Mouse (Mus musculus): ENCODE measurements around the gene Atp10a. TPM values are rescaled to one million over a fixed set of nuclear protein-coding genes. Genes with fewer than 3 reads are reported as not detected.
A peak's percentile ranks its signal among the peaks of the same experiment; 100 is the strongest.
"Not testable (repeated sequence)": the region's sequence is repeated elsewhere in the genome, so short reads cannot be mapped to it uniquely, and the experiment has no call there.

The Atp10a gene
- polyA plus RNA-seq, 1 experiment from 2014 or later = 1.5 TPM

DNA sequence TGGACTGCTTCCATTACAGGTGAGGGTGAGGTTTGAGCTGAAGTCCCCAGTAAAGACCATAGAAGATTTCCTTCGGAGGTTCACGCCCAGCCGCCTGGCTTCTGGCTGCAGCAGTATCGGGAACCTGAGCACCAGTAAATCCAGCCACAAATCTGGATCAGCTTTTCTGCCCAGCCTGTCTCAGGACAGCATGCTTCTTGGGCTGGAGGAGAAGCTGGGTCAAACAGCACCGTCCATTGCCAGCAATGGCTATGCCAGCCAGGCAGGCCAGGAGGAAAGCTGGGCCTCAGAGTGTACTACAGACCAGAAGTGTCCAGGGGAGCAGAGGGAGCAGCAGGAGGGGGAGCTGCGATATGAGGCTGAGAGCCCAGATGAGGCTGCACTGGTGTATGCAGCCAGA lies 141.3 kb downstream of the Atp10a start:
- peaks cover 15% of the 10 kb centered on the region for H3K4me1 ChIP-seq (replicated peaks)
- 91% methylated on average over 6 of the region's 6 CpGs for WGBS

DNA sequence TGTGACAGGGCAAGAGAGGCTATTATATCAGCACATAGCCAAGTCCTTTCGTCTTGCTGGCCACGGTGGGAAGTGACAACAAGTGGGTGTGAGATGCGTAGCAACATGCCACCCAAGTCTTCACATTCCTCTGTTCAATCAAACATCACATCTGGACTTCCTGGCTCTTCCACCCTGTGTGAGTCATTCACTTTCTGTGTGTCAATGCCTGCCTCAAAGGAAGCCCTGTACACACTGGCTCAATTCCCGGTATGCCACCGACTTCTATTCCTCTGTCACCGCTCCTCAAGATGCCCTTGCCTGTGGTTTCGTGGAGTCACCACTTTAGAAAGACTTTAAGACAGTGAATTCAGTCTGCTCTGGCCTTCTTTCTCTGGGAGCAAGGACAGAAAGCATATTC lies 144.9 kb downstream of the Atp10a start:
- H3K9me3 ChIP-seq (replicated peaks) = no peaks in the 10 kb centered on the region
- ATAC-seq (replicated peaks; ENCODE audit: insufficient number of reproducible peaks, insufficient read depth, low FRiP score, low read depth) = no peak
- H3K4me3 ChIP-seq = no peak overlapping the region
- H3K27me3 ChIP-seq = no peaks in the 10 kb centered on the region
- H3K27ac ChIP-seq = no peak overlapping the region
- H3K4me1 ChIP-seq (replicated peaks) = peaks cover 15% of the 10 kb centered on the region
- WGBS = 41% methylated on average over 7 of the region's 7 CpGs
- no peaks in the 10 kb centered on the region for H3K36me3 ChIP-seq
- no peak overlapping the region for H3K9ac ChIP-seq
- no peak overlapping the region for H3K4me2 ChIP-seq

More for the DNA sequence above, 141.3 kb downstream of the Atp10a start:
- Histone ChIP-seq H3K4me2 (no peak overlapping the region), H3K4me3 (no peak overlapping the region), H3K9me3 (replicated peaks) (no peaks in the 10 kb centered on the region), H3K27ac (no peak overlapping the region), H3K36me3 (no peaks in the 10 kb centered on the region), H3K27me3 (no peaks in the 10 kb centered on the region), H3K9ac (no peak overlapping the region)
- ATAC-seq (replicated peaks; ENCODE audit: insufficient number of reproducible peaks, insufficient read depth, low FRiP score, low read depth) = no peak

DNA sequence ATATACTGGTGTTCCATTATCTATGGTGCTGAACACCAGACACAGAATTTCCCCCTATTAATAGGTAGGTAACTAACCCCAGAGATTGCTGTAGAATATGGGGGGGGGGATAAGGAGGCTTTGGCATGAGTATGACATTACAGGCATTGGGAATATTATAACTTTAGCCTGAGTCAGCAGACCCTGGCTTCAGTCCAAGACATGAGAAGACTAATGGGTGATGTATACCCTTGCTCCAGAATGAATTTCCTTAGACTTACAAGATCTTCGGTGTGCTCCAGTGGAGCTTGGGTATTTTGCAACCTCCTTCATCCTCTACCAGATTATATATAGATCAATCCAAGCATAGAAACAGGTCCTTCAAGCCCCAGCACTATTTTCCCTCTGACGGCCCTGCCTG lies 145.8 kb downstream of the Atp10a start:
- Histone ChIP-seq H3K27me3 (no peaks in the 10 kb centered on the region), H3K36me3 (no peaks in the 10 kb centered on the region), H3K9ac (no peak overlapping the region), H3K4me1 (replicated peaks) (peaks cover 15% of the 10 kb centered on the region), H3K4me2 (no peak overlapping the region), H3K27ac (no peak overlapping the region), H3K9me3 (replicated peaks) (no peaks in the 10 kb centered on the region), H3K4me3 (no peak overlapping the region)
- 0 out of 2 replicates have a peak, but pooled peaks have one; percentile 10 for ATAC-seq (replicated peaks; ENCODE audit: insufficient number of reproducible peaks, insufficient read depth, low FRiP score, low read depth)
- 57% methylated on average over 2 of the region's 2 CpGs for WGBS

DNA sequence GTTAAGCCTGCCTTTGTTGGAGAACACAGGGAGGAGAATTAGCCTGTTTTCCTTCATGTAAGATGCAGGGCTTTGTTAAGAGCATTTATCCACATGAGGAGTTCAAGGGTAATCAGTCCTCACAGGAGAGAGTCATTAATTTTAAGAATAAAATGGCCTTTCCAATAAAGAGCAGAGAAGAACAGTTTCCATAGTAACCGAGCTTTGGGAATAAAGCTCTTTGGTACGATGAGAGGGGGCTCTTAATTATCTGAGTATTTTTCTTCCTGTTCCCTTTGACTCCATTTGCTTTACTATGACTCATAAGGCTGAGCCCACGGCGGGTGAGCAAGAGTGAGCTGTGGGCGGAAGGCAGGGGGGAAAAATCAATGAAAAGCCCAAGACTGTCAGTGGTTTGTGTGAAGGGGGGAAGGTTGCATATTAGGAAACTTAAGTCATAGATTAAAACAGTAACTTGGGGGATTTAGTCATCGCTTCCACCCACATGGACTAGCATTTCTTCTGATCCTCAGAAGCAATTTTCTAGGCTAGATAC lies 166.2 kb downstream of the Atp10a start:
- no peaks in the 10 kb centered on the region for H3K36me3 ChIP-seq
- no peak overlapping the region for H3K4me3 ChIP-seq
- ATAC-seq (replicated peaks; ENCODE audit: insufficient number of reproducible peaks, insufficient read depth, low FRiP score, low read depth) = no peak
- no peaks in the 10 kb centered on the region for H3K27me3 ChIP-seq
- H3K27ac ChIP-seq = no peak overlapping the region
- H3K9me3 ChIP-seq (replicated peaks) = no peaks in the 10 kb centered on the region
- peaks cover 3% of the 10 kb centered on the region; the same call in 1 of the 2 replicates for H3K4me1 ChIP-seq (replicated peaks)
- WGBS = 61% methylated on average over 6 of the region's 6 CpGs
- H3K4me2 ChIP-seq = no peak overlapping the region
- no peak overlapping the region for H3K9ac ChIP-seq

DNA sequence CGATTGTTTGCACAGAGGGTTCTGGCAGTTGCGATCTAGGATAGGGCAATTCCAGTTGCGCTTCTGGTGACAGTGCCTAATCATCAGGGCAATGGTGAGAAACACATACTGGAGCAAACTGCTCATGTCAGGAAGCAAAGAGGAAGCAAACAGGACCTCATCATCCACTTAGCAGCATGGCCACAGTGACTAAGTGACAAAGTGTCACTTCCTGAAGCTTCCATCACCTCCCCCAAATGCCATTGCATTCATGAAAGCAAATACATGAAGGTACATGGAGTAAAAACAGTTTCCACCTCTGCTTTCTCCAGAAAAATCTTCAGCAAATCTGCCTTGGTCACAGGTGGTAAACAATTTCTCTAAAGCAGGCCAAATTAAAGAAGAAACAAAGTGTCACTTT lies 168.7 kb downstream of the Atp10a start:
- no peaks in the 10 kb centered on the region; the same call in 1 of the 2 replicates for H3K36me3 ChIP-seq
- no peak overlapping the region for H3K4me3 ChIP-seq
- no peak overlapping the region for H3K4me2 ChIP-seq
- H3K9me3 ChIP-seq (replicated peaks) = no peaks in the 10 kb centered on the region
- no peaks in the 10 kb centered on the region for H3K27me3 ChIP-seq
- H3K27ac ChIP-seq = no peak overlapping the region
- no peak for ATAC-seq (replicated peaks; ENCODE audit: insufficient number of reproducible peaks, insufficient read depth, low FRiP score, low read depth)
- H3K9ac ChIP-seq = no peak overlapping the region
- H3K4me1 ChIP-seq (replicated peaks) = peaks cover 3% of the 10 kb centered on the region; the same call in 1 of the 2 replicates
- 69% methylated on average over 3 of the region's 3 CpGs for WGBS

DNA sequence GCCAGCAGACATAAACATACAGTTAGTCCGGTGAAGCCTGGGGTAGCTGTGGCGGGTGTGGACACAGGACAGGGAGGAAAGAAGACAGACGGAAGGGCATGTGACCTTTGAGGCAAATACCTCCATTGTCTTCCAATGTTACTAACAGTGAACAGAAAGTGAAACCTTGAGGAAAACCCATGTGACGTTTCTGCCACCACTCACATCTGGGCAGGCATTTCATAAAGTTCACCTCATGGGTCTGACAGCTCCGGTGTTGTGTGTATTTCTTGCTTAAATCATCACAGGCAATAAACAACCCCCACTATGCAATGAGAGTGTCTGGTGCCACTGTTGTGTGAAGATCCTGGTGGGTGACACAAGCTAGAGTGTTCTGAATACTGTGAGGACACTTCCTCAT lies 173.1 kb downstream of the Atp10a start:
- H3K36me3 ChIP-seq = no peaks in the 10 kb centered on the region; the same call in 1 of the 2 replicates
- H3K27me3 ChIP-seq = no peaks in the 10 kb centered on the region
- no peak overlapping the region for H3K9ac ChIP-seq
- WGBS = 59% methylated on average over 5 of the region's 5 CpGs
- no peaks in the 10 kb centered on the region for H3K4me1 ChIP-seq (replicated peaks)
- no peaks in the 10 kb centered on the region for H3K9me3 ChIP-seq (replicated peaks)
- H3K4me2 ChIP-seq = no peak overlapping the region
- H3K4me3 ChIP-seq = no peak overlapping the region
- no peak for ATAC-seq (replicated peaks; ENCODE audit: insufficient number of reproducible peaks, insufficient read depth, low FRiP score, low read depth)
- H3K27ac ChIP-seq = no peak overlapping the region

DNA sequence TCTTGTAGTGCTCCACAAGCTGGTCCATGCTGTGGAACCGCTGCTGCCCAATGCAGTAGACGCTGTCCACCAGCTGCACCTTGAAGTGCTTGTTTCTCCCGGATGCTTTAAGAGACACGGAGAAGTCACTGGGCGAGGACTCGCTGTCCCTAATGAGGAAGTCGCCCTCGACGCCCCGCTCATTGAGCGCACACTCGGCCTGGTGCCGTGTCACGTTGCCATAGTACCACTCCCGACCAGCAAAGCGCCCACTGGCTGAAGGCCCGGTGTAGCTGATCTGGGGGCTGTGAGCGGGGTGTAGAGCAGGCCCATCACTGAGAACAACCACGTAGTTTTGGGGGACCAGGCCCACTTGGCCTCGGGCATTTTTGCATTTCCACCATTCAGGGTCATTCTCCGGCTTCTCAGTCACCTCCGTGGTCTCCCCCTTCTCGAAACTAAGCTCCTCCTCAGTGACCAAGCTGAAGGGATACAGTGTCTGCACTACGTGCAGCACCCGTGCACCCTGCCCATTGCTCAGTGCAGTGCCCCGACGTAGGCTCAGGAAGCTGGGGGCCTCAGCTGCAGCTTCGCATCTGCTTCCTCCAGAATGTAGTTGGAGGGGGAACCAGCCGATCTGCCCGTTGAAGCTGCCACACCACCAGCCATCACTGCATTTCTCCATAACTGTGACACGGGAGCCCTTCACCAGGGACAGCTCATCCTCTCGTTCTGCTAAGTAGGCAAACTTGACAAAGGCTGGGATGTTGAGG lies 181.1 kb downstream of the Atp10a start:
- not testable (repeated sequence) for H3K4me1 ChIP-seq (replicated peaks); H3K27ac ChIP-seq; H3K36me3 ChIP-seq; H3K27me3 ChIP-seq; H3K9me3 ChIP-seq (replicated peaks); H3K4me2 ChIP-seq; H3K9ac ChIP-seq; H3K4me3 ChIP-seq; ATAC-seq (replicated peaks; ENCODE audit: insufficient number of reproducible peaks, insufficient read depth, low FRiP score, low read depth)
- 86% methylated on average over 32 of the region's 32 CpGs for WGBS

DNA sequence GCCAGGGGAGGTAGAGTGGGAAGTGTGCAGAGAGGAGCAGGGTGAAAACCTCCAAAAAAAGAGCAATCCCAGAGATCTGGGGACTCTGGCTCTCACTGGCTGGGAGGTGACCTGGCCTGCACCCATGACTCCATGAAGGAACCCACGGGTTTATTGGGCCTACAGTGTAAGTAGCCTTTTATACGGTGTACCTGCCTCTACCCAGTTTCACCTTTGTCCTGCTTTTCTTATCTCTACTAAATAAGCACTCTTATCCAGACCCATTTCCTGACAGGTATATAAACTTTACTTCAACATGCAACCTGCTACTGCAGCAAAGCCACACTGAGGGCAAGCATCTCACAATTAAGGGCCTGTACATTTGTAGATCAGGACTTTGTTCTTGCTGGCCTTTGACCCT lies 184.4 kb downstream of the Atp10a start:
- Histone ChIP-seq H3K27me3 (no peaks in the 10 kb centered on the region), H3K9ac (no peak overlapping the region), H3K27ac (no peak overlapping the region), H3K4me2 (no peak overlapping the region), H3K4me3 (no peak overlapping the region), H3K36me3 (no peaks in the 10 kb centered on the region), H3K4me1 (replicated peaks) (peaks cover 31% of the 10 kb centered on the region), H3K9me3 (replicated peaks) (no peaks in the 10 kb centered on the region)
- no peak for ATAC-seq (replicated peaks; ENCODE audit: insufficient number of reproducible peaks, insufficient read depth, low FRiP score, low read depth)
- WGBS = 76% methylated on average over 2 of the region's 2 CpGs

DNA sequence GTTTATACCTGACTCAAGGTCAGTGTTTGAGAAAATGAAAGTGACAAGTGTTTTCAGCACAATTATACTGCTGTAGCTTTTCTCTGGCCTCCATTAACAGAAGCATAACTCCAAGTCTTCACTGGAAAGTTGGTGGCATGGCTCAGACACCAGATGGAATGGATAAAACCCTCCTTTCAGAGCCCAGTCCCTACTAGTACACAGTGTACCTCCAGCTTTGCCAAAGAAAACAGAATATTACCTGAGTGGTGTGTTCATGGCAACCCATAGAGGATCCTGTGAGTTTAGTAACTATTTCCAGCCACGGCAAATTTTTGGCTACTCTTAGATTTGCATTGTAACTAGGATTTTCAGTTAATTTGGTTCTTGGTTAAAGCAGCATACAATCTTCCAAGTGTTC lies 185.1 kb downstream of the Atp10a start:
- no peak for ATAC-seq (replicated peaks; ENCODE audit: insufficient number of reproducible peaks, insufficient read depth, low FRiP score, low read depth)
- 86% methylated on average over 1 of the region's 1 CpGs for WGBS
- Histone ChIP-seq H3K4me1 (replicated peaks) (peaks cover 31% of the 10 kb centered on the region), H3K9ac (no peak overlapping the region), H3K27me3 (no peaks in the 10 kb centered on the region), H3K4me2 (no peak overlapping the region), H3K9me3 (replicated peaks) (no peaks in the 10 kb centered on the region), H3K27ac (no peak overlapping the region; the same call in 1 of the 2 replicates), H3K36me3 (no peaks in the 10 kb centered on the region), H3K4me3 (no peak overlapping the region)

DNA sequence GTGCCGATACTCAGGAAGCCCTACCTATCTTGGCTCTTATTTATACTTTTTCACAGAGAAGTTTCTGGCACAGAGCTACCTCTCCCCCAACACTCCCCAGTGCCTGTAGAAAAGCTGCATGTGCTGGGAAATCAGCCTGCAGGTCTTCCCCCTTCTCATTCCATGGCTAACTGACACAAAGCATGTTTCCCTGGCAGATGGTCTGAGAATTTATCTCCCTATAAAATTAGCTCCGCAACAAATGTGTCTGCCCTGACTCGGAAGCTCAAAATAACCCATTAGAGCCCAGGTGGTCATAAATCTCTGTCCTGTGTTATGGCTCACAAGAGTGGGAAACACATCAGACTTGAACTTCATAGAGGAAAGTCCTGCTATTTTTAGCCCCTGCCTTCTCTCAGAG lies 186.9 kb downstream of the Atp10a start:
- peak; percentile 37; the same call in 1 of the 2 replicates for ATAC-seq (replicated peaks; ENCODE audit: insufficient number of reproducible peaks, insufficient read depth, low FRiP score, low read depth)
- Histone ChIP-seq H3K27me3 (no peaks in the 10 kb centered on the region), H3K36me3 (no peaks in the 10 kb centered on the region), H3K9ac (no peak overlapping the region), H3K4me3 (no peak overlapping the region), H3K27ac (peak overlapping the region; percentile 98), H3K9me3 (replicated peaks) (no peaks in the 10 kb centered on the region), H3K4me2 (peak overlapping the region; percentile 41; the same call in 1 of the 2 replicates), H3K4me1 (replicated peaks) (peaks cover 31% of the 10 kb centered on the region)
- WGBS = 10% methylated on average over 3 of the region's 3 CpGs

DNA sequence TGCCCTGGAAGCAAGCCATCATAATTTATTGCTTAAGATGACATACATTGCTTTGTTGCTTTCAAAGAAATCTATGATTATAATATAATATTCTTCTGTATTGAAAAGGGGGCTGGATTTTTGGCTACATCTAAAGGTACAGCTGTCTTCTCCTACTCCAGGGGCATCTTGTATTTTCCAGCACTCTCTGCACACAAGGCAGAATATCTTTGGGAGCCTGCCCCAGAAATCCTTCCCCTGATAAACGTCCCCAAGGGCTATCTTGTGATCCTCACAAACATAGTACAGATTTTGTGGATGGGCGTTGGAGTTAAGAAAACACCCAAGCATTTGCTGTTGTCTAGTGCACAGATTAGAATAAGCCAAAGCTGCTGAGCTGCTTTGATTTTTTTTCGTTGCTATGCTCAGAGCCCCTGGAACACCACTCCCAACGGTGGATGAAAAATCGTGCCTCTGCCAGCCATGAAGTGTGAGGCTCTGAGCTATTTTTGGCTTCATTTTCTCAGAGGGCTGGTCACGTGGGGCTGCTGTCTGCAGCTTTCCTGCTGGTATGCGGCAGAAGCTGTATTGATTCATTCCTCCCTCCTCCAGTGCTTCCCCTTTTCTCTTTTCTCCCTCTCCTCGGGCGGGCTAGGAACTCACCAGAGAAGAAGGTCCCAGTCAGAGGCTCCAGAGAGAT lies 187.9 kb downstream of the Atp10a start:
- no peaks in the 10 kb centered on the region for H3K9me3 ChIP-seq (replicated peaks)
- H3K27me3 ChIP-seq = no peaks in the 10 kb centered on the region
- ATAC-seq (replicated peaks; ENCODE audit: insufficient number of reproducible peaks, insufficient read depth, low FRiP score, low read depth) = peak; percentile 93
- WGBS = 1% methylated on average over 9 of the region's 9 CpGs
- peaks cover 31% of the 10 kb centered on the region for H3K4me1 ChIP-seq (replicated peaks)
- no peaks in the 10 kb centered on the region for H3K36me3 ChIP-seq
- peak overlapping the region; percentile 23; the same call in 1 of the 2 replicates for H3K9ac ChIP-seq
- H3K27ac ChIP-seq = peak overlapping the region; percentile 98
- peak overlapping the region; percentile 54 for H3K4me2 ChIP-seq
- peak overlapping the region; percentile 22; the same call in 1 of the 2 replicates for H3K4me3 ChIP-seq

Data from heart, embryonic 15.5 days (tissue).